Mouse (Mus musculus): ENCODE data around the gene Frmd4b. TPM values are rescaled to one million over a fixed set of nuclear protein-coding genes. Genes with fewer than 3 reads are reported as not detected.

Frmd4b gene
- total RNA-seq, 1 experiment = 2.1 TPM

GRCm38 (mm10) chr6:97452223-97452622 lies 165.1 kb downstream of the Frmd4b start:
- H3K27ac ChIP-seq (ENCODE audit: insufficient read depth, low read depth, low read length, poor library complexity, severe bottlenecking) = no peak overlapping the region
- H3K9ac ChIP-seq (ENCODE audit: insufficient read depth, low read depth, low read length, poor library complexity, severe bottlenecking) = no peak overlapping the region
- DNase-seq (ENCODE audit: low read depth, low spot score) = no peak
- H3K36me3 ChIP-seq (ENCODE audit: control insufficient read depth, insufficient read depth, low read length, poor library complexity, severe bottlenecking) = no peaks in the 10 kb centered on the region
- no peak for TF ChIP-seq CHD2 (IDR thresholded peaks at IDR 0.05; ENCODE audit: low read depth, low read length)
- TF ChIP-seq MAFK (IDR thresholded peaks at IDR 0.05; ENCODE audit: insufficient read depth, low read depth, low read length) = no peak
- TF ChIP-seq ZC3H11A (IDR thresholded peaks at IDR 0.05; ENCODE audit: borderline replicate concordance, low read depth, low read length) = no peak
- TF ChIP-seq HCFC1 (IDR thresholded peaks at IDR 0.05; ENCODE audit: borderline replicate concordance, insufficient read depth, low read length) = no peak
- TF ChIP-seq ZNF384 (IDR thresholded peaks at IDR 0.05; ENCODE audit: low read depth, low read length) = no peak
- no peak overlapping the region for H3K4me3 ChIP-seq (ENCODE audit: insufficient read depth in 1 of 2, low read depth in 1 of 2, low read length in 2 of 2, poor library complexity in 1 of 2, severe bottlenecking in 1 of 2)
- in situ Hi-C loops (cut with MboI; ENCODE audit: low sequenced_read_pairs in 2 of 2, unreplicated experiment in 2 of 2) = no loop called here
- no peaks in the 10 kb centered on the region for H3K9me3 ChIP-seq (ENCODE audit: control insufficient read depth, insufficient read depth, low read depth, low read length)
- peaks cover 0 to 3% of the 10 kb centered on the region in 2 experiments; a peak in 1 of 4 replicates for H3K4me1 ChIP-seq (ENCODE audit: control insufficient read depth in 2 of 2, insufficient read depth in 2 of 2, low read length in 2 of 2, poor library complexity in 1 of 2)

GRCm38 (mm10) chr6:97449806-97450205 lies 167.5 kb downstream of the Frmd4b start:
- in situ Hi-C loops (cut with MboI; ENCODE audit: low sequenced_read_pairs in 2 of 2, unreplicated experiment in 2 of 2) = loop anchor here in 1 of 2 experiments (25.0 kb wide), 1 partner anchor 287 kb away; no protein-coding TSS in a partner anchor
- no peaks in the 10 kb centered on the region for H3K36me3 ChIP-seq (ENCODE audit: control insufficient read depth, insufficient read depth, low read length, poor library complexity, severe bottlenecking)
- no peak for TF ChIP-seq HCFC1 (IDR thresholded peaks at IDR 0.05; ENCODE audit: borderline replicate concordance, insufficient read depth, low read length)

DNA sequence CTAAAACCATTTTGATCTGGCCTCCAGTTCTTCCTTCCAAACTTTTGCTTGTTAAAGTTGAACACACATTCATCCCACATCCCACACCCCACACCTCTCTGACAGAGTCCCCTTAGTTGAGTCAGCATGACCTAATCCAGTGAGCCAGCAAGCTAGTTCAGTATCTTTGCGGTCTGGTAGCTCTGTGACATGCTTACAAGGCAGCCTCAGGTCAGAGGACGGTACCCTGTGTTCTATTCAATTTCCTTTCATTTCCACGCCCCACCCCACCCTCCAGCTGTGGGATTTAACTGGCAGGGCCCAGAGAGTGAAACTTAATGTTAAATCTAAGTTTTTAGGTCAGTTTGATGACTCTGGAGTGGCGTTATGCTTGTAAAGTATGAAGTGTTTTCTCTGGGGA lies 170.3 kb downstream of the Frmd4b start:
- no peaks in the 10 kb centered on the region for H3K4me1 ChIP-seq (ENCODE audit: control insufficient read depth in 2 of 2, insufficient read depth in 2 of 2, low read length in 2 of 2, poor library complexity in 1 of 2)
- in situ Hi-C loops (cut with MboI; ENCODE audit: low sequenced_read_pairs in 2 of 2, unreplicated experiment in 2 of 2) = loop anchor here in 1 of 2 experiments (25.0 kb wide), 1 partner anchor 290 kb away; no protein-coding TSS in a partner anchor
- no peaks in the 10 kb centered on the region for H3K9me3 ChIP-seq (ENCODE audit: control insufficient read depth, insufficient read depth, low read depth, low read length)
- H3K27ac ChIP-seq (ENCODE audit: insufficient read depth, low read depth, low read length, poor library complexity, severe bottlenecking) = no peak overlapping the region
- H3K36me3 ChIP-seq (ENCODE audit: control insufficient read depth, insufficient read depth, low read length, poor library complexity, severe bottlenecking) = no peaks in the 10 kb centered on the region
- no peak overlapping the region for H3K4me3 ChIP-seq (ENCODE audit: insufficient read depth in 1 of 2, low read depth in 1 of 2, low read length in 2 of 2, poor library complexity in 1 of 2, severe bottlenecking in 1 of 2)
- DNase-seq (ENCODE audit: low read depth, low spot score) = no peak
- TF ChIP-seq CHD2 (IDR thresholded peaks at IDR 0.05; ENCODE audit: low read depth, low read length) = no peak
- TF ChIP-seq HCFC1 (IDR thresholded peaks at IDR 0.05; ENCODE audit: borderline replicate concordance, insufficient read depth, low read length) = no peak
- no peak for TF ChIP-seq ZNF384 (IDR thresholded peaks at IDR 0.05; ENCODE audit: low read depth, low read length)
- TF ChIP-seq MAFK (IDR thresholded peaks at IDR 0.05; ENCODE audit: insufficient read depth, low read depth, low read length) = no peak
- no peak for TF ChIP-seq ZC3H11A (IDR thresholded peaks at IDR 0.05; ENCODE audit: borderline replicate concordance, low read depth, low read length)
- H3K9ac ChIP-seq (ENCODE audit: insufficient read depth, low read depth, low read length, poor library complexity, severe bottlenecking) = no peak overlapping the region

More at GRCm38 (mm10) chr6:97449806-97450205, 167.5 kb downstream of the Frmd4b start:
- no peak overlapping the region for H3K27ac ChIP-seq (ENCODE audit: insufficient read depth, low read depth, low read length, poor library complexity, severe bottlenecking)
- no peaks in the 10 kb centered on the region for H3K9me3 ChIP-seq (ENCODE audit: control insufficient read depth, insufficient read depth, low read depth, low read length)
- H3K9ac ChIP-seq (ENCODE audit: insufficient read depth, low read depth, low read length, poor library complexity, severe bottlenecking) = no peak overlapping the region
- no peak for DNase-seq (ENCODE audit: low read depth, low spot score)
- H3K4me3 ChIP-seq (ENCODE audit: insufficient read depth in 1 of 2, low read depth in 1 of 2, low read length in 2 of 2, poor library complexity in 1 of 2, severe bottlenecking in 1 of 2) = no peak overlapping the region
- H3K4me1 ChIP-seq (ENCODE audit: control insufficient read depth in 2 of 2, insufficient read depth in 2 of 2, low read length in 2 of 2, poor library complexity in 1 of 2) = no peaks in the 10 kb centered on the region

DNA sequence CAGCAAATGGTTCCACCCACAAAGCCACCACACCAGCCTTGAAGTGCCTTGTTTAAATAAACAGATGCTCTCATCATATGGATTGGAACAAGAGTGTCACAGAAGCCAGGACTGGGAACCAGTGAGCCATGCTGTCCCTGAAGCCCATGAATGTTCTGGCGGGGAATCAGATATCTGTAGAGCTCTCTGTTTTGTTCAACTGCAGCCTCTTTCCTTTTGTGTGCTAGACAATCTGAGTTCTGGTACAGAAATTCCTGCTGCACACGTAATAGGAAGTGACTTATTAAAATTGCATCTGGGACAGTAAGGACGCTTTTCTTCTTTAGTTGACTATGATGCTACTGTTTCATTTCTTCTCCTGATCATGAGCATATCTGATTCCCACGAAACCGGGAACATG lies 173.2 kb downstream of the Frmd4b start:
- no peak overlapping the region for H3K9ac ChIP-seq (ENCODE audit: insufficient read depth, low read depth, low read length, poor library complexity, severe bottlenecking)
- DNase-seq (ENCODE audit: low read depth, low spot score) = no peak
- no peak overlapping the region for H3K27ac ChIP-seq (ENCODE audit: insufficient read depth, low read depth, low read length, poor library complexity, severe bottlenecking)
- H3K4me1 ChIP-seq (ENCODE audit: control insufficient read depth in 2 of 2, insufficient read depth in 2 of 2, low read length in 2 of 2, poor library complexity in 1 of 2) = no peaks in the 10 kb centered on the region
- TF ChIP-seq HCFC1 (IDR thresholded peaks at IDR 0.05; ENCODE audit: borderline replicate concordance, insufficient read depth, low read length) = no peak
- in situ Hi-C loops (cut with MboI; ENCODE audit: low sequenced_read_pairs in 2 of 2, unreplicated experiment in 2 of 2) = loop anchor here in 1 of 2 experiments (25.0 kb wide), 1 partner anchor 293 kb away; no protein-coding TSS in a partner anchor
- no peaks in the 10 kb centered on the region for H3K36me3 ChIP-seq (ENCODE audit: control insufficient read depth, insufficient read depth, low read length, poor library complexity, severe bottlenecking)
- no peaks in the 10 kb centered on the region for H3K9me3 ChIP-seq (ENCODE audit: control insufficient read depth, insufficient read depth, low read depth, low read length)
- no peak overlapping the region for H3K4me3 ChIP-seq (ENCODE audit: insufficient read depth in 1 of 2, low read depth in 1 of 2, low read length in 2 of 2, poor library complexity in 1 of 2, severe bottlenecking in 1 of 2)

- H3K36me3 ChIP-seq (ENCODE audit: control insufficient read depth, insufficient read depth, low read length, poor library complexity, severe bottlenecking) = no peaks in the 10 kb centered on the region
- TF ChIP-seq CHD2 (IDR thresholded peaks at IDR 0.05; ENCODE audit: low read depth, low read length) (no peak), ZC3H11A (IDR thresholded peaks at IDR 0.05; ENCODE audit: borderline replicate concordance, low read depth, low read length) (no peak), MAFK (IDR thresholded peaks at IDR 0.05; ENCODE audit: insufficient read depth, low read depth, low read length) (no peak), ZNF384 (IDR thresholded peaks at IDR 0.05; ENCODE audit: low read depth, low read length) (no peak), HCFC1 (IDR thresholded peaks at IDR 0.05; ENCODE audit: borderline replicate concordance, insufficient read depth, low read length) (no peak)
- in situ Hi-C loops (cut with MboI; ENCODE audit: low sequenced_read_pairs in 2 of 2, unreplicated experiment in 2 of 2) = loop anchor here in 1 of 2 experiments (25.0 kb wide), 1 partner anchor 294 kb away; no protein-coding TSS in a partner anchor
- no peak overlapping the region for H3K4me3 ChIP-seq (ENCODE audit: insufficient read depth in 1 of 2, low read depth in 1 of 2, low read length in 2 of 2, poor library complexity in 1 of 2, severe bottlenecking in 1 of 2)
- H3K9me3 ChIP-seq (ENCODE audit: control insufficient read depth, insufficient read depth, low read depth, low read length) = no peaks in the 10 kb centered on the region
- no peak overlapping the region for H3K9ac ChIP-seq (ENCODE audit: insufficient read depth, low read depth, low read length, poor library complexity, severe bottlenecking)
- no peak for DNase-seq (ENCODE audit: low read depth, low spot score)
- H3K4me1 ChIP-seq (ENCODE audit: control insufficient read depth in 2 of 2, insufficient read depth in 2 of 2, low read length in 2 of 2, poor library complexity in 1 of 2) = no peaks in the 10 kb centered on the region
- H3K27ac ChIP-seq (ENCODE audit: insufficient read depth, low read depth, low read length, poor library complexity, severe bottlenecking) = no peak overlapping the region
Observed at GRCm38 (mm10) chr6:97443522-97443921, 173.8 kb downstream of the Frmd4b start.
